Mouse (Mus musculus) limb, embryonic 10.5 days (tissue): Measurements from ENCODE around the gene Atg4b. TPM values are rescaled to one million over a fixed set of nuclear protein-coding genes. Genes with fewer than 3 reads are reported as not detected.
"Not testable (repeated sequence)": the region's sequence is repeated elsewhere in the genome, so short reads cannot be mapped to it uniquely, and the experiment has no call there.

Source experiments
- DNase-seq: peaks from one replicate; pipeline ENCODE4 v3.0.0-alpha.2; 2017; ENCODE audit warnings: low spot score
- H3K27ac ChIP-seq: fragments of 300-500 bp; sonication (generic); 2 replicates; pipeline ENCODE4 v1.5.1; 2016; ENCODE audit warnings: mild to moderate bottlenecking
- H3K27me3 ChIP-seq: fragments of 300-500 bp; sonication (generic); 2 replicates; pipeline ENCODE4 v1.6.1; 2016; ENCODE audit warnings: low read depth, mild to moderate bottlenecking; ENCODE audit not compliant: poor library complexity, severe bottlenecking
- H3K36me3 ChIP-seq: fragments of 300-500 bp; sonication (generic); 2 replicates; pipeline ENCODE4 v1.6.1; 2016; ENCODE audit warnings: mild to moderate bottlenecking, moderate library complexity
- H3K4me1 ChIP-seq: fragments of 300-500 bp; sonication (generic); 2 replicates; pipeline ENCODE4 v1.6.1; 2016
- H3K4me3 ChIP-seq: fragments of 300-500 bp; sonication (generic); 2 replicates; pipeline ENCODE4 v1.5.1; 2016; ENCODE audit warnings: mild to moderate bottlenecking, moderate library complexity
- H3K9me3 ChIP-seq: fragments of 300-500 bp; sonication (generic); replicated peaks from 2 replicates; pipeline ENCODE4 v1.6.1; 2016; ENCODE audit warnings: mild to moderate bottlenecking
- WGBS: fragments of 180-500 bp; shearing (Covaris S2); methylation state at CpG from one replicate; pipeline ENCODE4 v1.1.7; 2016; 5-methylcytosine and 5-hydroxymethylcytosine counted together
- polyA plus RNA-seq: library from polyadenylated mRNA; unstranded; fragments of >200 nt; fragmentation: Nextera tagmentation; extraction: Ambion mirVana; gene quantifications from 2 replicates; pipeline ENCODE4 v1.2.1, GENCODE M21; 2016

Gene Atg4b
- polyA plus RNA-seq, 1 experiment from 2014 or later = 91.8 TPM

DNA sequence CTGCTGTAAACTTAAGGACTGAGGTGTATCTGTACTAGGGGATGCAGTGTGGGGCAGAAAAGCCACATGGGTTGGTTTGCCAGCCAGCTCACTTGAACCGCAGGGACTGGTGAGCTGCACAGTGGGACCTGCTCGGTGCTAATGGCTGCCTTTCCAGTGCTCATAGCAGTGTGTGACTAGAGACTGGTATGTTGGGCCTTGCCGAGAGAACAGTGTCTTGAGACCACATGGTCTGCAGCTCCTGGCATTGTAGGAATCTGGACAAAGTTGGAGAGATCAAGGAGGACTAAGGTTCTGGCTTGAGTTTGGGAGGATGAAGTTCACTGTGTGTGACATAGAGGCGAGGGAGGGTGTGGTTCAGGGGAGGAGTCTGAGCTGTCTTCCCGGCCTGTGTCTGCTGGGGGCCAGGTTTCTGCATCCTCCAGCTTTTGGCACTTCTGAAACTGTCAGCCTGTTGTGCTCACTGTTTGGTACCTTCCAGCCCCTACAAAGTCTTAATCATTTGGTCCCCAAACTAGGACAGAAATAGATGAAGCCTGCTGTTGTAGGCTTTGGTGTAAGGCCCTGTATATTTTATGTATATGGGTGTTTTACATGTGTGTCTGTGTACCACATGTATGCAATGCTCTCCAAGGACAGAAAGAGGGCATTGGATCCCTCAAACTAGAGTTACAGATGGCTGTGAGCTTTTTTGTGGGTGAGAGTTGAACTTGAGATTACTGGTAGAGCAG, 54.1 kb downstream of the Atg4b start:
- Histone ChIP-seq H3K9me3 (no peaks in the 10 kb centered on the region), H3K4me3 (no peak overlapping the region), H3K27me3 (no peaks in the 10 kb centered on the region), H3K27ac (no peak overlapping the region), H3K36me3 (peaks cover 51% of the 10 kb centered on the region), H3K4me1 (peaks cover 36% of the 10 kb centered on the region)
- DNase-seq = no peak
- 83% methylated on average over 5 of the region's 5 CpGs for WGBS

DNA sequence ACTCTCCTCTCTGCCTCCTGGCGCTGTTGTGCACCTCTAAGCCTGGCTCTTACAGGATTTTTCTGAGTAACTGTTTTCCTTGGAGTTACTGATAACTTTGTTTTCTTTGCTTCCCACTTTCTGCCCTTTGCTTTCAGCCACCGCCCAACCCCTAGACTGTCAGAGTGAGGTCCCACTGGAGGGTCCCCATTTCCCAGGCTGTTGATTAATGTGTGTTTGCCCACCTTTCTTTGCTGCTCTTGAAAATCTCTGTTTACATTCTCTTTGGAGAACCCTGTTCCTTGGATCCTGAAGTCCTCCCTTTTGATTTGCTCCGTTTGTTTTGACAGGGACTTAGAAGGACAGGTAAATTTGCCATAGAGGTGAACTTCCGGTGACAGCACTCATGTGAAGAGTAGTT, 57.6 kb downstream of the Atg4b start:
- no peak for DNase-seq
- Histone ChIP-seq H3K36me3 (peaks cover 81% of the 10 kb centered on the region), H3K27me3 (no peaks in the 10 kb centered on the region), H3K4me3 (no peak overlapping the region), H3K27ac (no peak overlapping the region), H3K9me3 (no peaks in the 10 kb centered on the region), H3K4me1 (peaks cover 13% of the 10 kb centered on the region)
- WGBS = 94% methylated on average over 4 of the region's 4 CpGs

DNA sequence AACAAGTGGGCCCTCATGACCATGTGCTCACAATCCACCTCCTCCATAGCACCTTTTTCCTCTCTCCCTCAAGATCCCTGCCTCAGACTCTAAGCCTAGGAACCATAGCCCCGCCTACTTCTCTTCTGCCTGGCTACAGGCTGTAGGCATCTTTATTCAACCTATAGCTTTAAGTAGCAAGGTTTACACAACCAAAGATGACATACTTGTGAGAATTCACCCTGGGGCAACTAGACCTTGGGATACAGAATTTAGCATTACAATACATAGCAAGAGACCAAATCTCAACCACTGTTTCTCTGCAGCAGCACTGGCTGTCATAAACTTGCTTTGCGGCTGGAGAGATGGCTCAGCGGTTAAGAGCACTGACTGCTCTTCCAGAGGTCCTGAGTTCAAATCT, 58.7 kb downstream of the Atg4b start:
- H3K4me3 ChIP-seq = no peak overlapping the region
- 96% methylated on average over 3 of the region's 3 CpGs for WGBS
- peaks cover 5% of the 10 kb centered on the region for H3K4me1 ChIP-seq
- DNase-seq = no peak
- no peaks in the 10 kb centered on the region for H3K27me3 ChIP-seq
- H3K36me3 ChIP-seq = peaks cover 93% of the 10 kb centered on the region
- H3K9me3 ChIP-seq = no peaks in the 10 kb centered on the region
- no peak overlapping the region for H3K27ac ChIP-seq

DNA sequence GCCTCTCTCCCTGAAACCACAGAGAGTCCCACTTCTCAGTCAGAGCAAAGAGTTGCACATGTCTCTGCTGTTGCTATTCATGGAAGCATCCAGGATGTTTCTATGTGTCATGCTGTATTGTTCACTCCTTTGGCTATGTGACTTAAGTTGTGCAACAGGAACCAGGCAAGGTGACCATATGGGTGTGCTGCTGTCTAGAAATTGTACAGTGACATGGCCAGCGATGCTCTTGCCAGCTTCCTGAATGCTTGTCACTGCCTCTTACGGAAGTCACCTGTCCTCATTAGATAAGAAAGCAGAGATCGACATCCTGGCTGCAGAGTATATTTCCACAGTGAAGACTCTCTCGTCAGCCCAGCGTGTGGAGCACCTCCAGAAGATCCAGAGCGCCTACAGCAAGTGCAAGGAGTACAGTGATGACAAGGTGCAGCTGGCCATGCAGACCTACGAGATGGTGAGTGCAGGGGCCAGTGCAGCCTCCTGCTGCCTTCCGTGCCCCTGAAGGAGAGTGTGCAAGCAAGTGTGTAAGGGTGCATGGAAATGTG, 60.3 kb downstream of the Atg4b start:
- H3K4me1 ChIP-seq = no peaks in the 10 kb centered on the region
- no peak overlapping the region for H3K4me3 ChIP-seq
- H3K27me3 ChIP-seq = no peaks in the 10 kb centered on the region
- no peak for DNase-seq
- H3K27ac ChIP-seq = no peak overlapping the region
- peaks cover 94% of the 10 kb centered on the region for H3K36me3 ChIP-seq
- 95% methylated on average over 8 of the region's 8 CpGs for whole genome bisulfite sequencing
- H3K9me3 ChIP-seq = no peaks in the 10 kb centered on the region

DNA sequence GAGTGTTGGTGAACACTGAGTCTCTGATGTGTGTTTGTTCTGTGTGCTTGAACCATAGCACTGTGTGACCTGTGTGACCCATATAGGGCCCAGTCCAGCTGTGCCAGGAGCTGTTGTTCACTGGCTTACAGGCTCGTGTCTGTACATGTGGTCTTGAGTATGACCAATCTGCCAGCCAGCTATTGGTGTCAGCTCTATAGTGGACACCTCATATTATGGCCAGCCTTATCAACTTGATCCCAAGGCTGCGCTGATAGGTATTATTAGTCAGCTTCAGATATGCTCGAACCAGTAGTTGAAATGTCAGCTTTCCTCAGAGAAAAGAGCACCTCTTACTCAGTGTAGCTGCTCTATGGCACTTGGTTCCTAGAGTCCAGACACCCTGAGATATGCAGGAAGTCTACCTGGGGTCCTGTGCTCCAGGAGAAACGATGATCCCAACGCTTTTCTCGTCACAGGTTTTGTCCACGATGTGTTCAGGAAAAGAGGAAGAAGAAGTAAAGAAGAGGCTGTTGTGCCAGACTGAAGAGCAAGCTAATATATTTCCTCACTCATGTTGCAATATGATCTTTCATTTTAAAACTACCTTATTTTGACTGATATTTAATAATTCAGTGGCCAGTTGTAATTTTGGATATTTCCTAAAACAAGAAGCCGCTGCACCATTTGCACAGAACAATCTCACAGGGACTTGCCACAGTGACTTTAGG, 66.7 kb downstream of the Atg4b start:
- H3K4me3 ChIP-seq = no peak overlapping the region
- no peak for DNase-seq
- no peak overlapping the region for H3K27ac ChIP-seq
- no peaks in the 10 kb centered on the region for H3K27me3 ChIP-seq
- 97% methylated on average over 8 of the region's 8 CpGs for WGBS
- H3K9me3 ChIP-seq = no peaks in the 10 kb centered on the region
- H3K36me3 ChIP-seq = peaks cover 92% of the 10 kb centered on the region
- H3K4me1 ChIP-seq = no peaks in the 10 kb centered on the region

DNA sequence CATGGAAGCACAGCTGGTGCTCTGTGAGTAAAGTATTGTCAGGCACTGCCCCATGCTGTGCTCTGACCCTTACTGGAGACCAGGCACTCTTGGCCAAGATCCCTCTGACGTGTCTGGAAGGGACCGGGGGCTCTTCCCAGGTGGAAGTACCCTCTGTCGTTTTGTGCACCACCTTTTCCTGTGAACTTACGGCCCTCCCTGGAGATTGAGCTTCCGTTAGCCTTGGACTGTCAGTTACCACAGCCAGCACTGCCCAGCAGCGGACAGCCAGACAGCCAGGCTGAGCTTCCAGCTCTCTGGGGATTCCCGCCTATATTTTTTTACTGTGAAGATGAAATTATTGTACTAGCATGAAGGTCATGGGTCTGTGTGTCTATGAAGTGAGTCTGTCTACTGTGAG, 67.4 kb downstream of the Atg4b start:
- WGBS = 93% methylated on average over 7 of the region's 7 CpGs
- H3K27me3 ChIP-seq = no peaks in the 10 kb centered on the region
- H3K27ac ChIP-seq = no peak overlapping the region
- peaks cover 84% of the 10 kb centered on the region for H3K36me3 ChIP-seq
- no peaks in the 10 kb centered on the region for H3K4me1 ChIP-seq
- H3K9me3 ChIP-seq = no peaks in the 10 kb centered on the region
- DNase-seq = no peak
- H3K4me3 ChIP-seq = no peak overlapping the region

DNA sequence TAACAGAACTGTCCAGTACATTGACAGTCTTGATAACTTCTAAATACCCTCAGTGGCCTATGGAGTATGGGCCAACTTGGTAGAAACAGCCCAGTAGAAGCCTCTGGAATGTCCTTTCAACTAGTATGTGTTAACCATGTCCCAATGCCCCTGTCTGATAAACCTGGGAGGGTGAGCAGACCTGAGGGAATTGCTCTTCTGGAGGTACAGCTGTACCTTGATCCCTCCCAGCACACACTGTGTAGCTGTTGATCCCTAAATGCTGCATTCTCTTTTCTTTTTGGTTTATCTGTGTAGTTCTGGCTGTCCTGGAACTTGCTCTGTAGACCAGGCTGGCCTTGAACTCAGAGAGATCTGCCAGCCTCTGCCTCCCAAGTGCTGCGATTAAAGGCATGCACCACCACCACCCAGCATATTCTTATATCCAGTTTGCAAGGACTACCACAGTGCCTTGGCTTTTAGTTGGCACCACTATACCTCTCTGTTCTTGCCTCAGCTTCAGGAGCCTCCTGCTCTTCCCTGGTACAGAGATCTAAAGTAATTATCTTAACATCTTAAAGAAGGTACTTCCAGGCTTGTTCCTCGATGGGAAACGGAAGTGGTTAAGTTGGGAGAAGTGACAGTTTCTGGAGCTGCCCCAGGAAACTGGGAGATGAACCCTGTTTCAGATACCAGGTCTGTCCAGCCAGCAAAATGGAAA, 72.6 kb downstream of the Atg4b start:
- H3K9me3 ChIP-seq = no peaks in the 10 kb centered on the region
- WGBS = 78% methylated on average over 3 of the region's 3 CpGs
- DNase-seq = no peak

DNA sequence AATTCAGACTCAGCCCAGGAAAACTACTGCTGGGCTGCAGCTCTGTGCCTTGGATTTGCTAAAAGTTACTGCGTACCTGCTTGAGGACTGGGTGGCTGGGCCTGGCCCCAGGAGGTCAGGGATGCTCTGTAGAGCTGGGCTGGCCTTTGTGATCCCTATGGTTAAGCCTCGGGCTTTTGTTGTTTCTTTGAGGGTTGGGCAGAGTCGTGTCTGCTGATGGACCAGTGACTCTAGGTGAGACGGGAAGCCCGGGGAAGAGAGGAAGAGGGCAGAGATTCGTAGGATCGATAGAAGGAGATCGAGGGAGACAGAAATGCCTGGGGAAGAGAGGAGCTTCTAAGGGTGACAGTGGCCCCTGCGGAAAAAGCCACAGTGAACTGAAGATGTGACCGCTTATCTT, 73.3 kb downstream of the Atg4b start, which contains the start of gene D2hgdh:
TSS of gene D2hgdh (plus strand) at position 301 of the 400 bp plus-strand sequence.
- Histone ChIP-seq H3K36me3 (peaks cover 25% of the 10 kb centered on the region), H3K4me1 (peaks cover 18% of the 10 kb centered on the region), H3K27me3 (no peaks in the 10 kb centered on the region), H3K27ac (peak within 1 kb of the TSS; percentile 92), H3K4me3 (peak within 1 kb of the TSS; percentile 73), H3K9me3 (no peaks in the 10 kb centered on the region)
- no peak for DNase-seq
- 9% methylated on average over 10 of the region's 10 CpGs for WGBS

More for the DNA sequence above, 72.6 kb downstream of the Atg4b start:
- Histone ChIP-seq H3K36me3 (peaks cover 32% of the 10 kb centered on the region), H3K4me1 (peaks cover 18% of the 10 kb centered on the region), H3K4me3 (no peak overlapping the region), H3K27ac (peak overlapping the region; percentile 92), H3K27me3 (no peaks in the 10 kb centered on the region)

DNA sequence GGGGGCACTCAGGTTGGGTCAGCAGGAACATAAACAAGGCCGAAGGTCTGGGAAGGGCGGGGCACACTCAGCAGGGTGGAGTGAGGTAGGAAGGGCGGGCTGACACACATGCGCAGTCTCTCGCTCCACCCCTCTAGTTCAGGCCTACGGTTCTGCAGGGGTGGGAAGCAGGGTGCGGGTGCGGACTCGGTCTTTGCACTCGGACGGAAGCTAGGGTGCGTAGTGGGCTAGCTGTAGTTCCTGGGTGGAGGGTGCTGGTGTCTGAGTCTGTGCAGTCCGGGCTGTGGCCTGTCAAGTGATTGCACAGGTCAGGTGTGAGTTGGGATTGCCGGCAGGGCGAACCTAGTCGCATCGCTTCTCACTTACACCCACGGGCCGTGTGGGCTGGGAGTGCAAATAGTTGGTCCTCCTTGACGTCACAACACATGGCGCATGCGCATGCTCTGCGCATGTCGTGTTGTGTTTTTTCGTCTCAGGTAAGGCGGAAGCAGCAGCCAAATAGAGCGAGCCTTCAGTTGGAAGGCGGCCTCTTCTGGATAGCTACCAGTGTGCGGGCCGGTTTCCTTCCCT, 73.9 kb downstream of the Atg4b start:
- 0% methylated on average over 30 of the region's 30 CpGs for WGBS
- Histone ChIP-seq H3K4me1 (peaks cover 18% of the 10 kb centered on the region), H3K9me3 (no peaks in the 10 kb centered on the region), H3K36me3 (peaks cover 21% of the 10 kb centered on the region), H3K27ac (peak overlapping the region; percentile 92), H3K27me3 (no peaks in the 10 kb centered on the region), H3K4me3 (peak overlapping the region; percentile 73)
- peak; percentile 93 for DNase-seq

DNA sequence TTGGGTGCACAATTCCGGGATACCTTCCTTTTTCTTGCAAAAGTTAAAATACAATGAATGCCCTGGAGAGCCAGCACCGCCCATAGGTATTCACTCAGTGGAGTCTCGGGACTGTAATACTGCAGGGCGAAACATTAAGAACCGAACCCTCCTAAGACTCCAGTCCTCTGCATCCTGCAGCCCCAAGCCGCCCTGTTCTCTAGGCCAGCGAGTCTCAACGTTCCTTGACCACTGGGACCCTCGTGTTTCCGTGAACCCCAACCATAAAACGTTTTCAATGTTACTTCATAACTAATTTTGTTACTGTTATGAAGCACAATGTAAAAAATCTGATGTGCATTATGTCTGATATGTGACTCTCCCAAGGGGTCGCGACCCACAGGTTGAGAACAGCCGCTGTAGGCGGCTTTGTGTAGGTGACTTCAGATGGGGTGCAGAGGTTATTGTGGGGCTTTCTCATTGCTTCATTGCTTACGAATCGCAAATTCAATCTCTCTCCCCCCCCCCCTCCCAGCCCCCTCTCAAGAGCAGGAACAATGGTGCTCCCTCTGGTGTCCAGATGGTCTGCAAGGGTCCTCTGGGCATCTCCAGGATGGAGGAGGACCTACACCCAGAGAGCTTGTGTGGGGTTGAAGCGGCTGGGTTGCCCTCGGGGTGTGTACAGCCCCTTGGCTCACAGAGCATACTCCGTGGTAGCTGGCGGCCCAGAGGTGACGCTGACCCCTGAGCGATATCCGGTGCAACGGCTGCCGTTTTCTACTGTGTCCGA, 74.7 kb downstream of the Atg4b start:
- WGBS = 48% methylated on average over 27 of the region's 27 CpGs
- Histone ChIP-seq H3K27ac (peak overlapping the region; percentile 92), H3K9me3 (no peaks in the 10 kb centered on the region), H3K4me1 (peaks cover 18% of the 10 kb centered on the region), H3K4me3 (peak overlapping the region; percentile 73), H3K27me3 (no peaks in the 10 kb centered on the region), H3K36me3 (peaks cover 14% of the 10 kb centered on the region)
- no peak for DNase-seq

DNA sequence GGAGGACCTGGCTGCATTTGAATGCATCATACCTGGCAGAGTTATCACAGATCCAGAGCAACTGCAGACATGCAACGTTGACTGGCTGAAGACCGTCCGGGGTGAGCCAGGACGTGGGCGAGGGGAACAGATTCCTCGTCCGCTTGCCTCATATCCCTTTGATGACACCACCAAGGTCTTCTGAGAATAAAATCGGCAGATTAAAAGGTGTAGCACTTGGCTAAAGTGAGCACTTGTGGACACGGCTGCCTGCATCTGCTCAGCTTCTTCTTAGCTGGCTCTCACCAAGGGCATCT, 75.2 kb downstream of the Atg4b start:
- 97% methylated on average over 9 of the region's 9 CpGs for WGBS
- H3K4me3 ChIP-seq = no peak overlapping the region
- no peak overlapping the region for H3K27ac ChIP-seq

DNA sequence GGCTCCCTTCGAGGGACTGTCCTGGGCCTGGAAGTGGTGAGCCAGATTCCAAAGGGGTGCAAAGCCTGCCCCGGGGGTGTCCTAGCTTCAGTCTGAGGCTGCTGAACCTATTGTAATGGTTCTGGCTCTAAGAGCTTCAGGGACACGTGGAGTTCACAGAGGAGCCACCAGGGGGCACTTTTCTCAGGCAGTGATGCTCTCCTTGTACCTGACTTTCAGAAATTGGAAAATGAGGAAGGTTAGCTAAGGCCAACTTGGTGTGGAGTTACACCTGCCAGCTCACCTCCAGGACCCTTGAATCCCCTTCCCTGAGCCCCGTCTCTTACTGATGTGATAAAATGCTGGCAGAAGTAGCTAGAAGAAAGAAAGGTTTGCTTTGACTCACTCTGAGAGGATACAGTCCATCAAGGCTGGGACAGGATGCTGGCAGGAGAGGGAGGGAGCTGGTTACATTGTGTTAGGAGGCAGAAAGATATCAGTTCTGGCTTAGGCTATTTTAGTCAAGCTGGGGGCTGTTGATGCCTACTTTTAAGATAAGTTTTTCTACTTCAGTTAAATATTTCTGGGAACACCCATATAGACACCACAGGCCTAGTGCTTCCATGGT, 81.6 kb downstream of the Atg4b start:
- H3K27ac ChIP-seq, H3K4me1 ChIP-seq, H3K9me3 ChIP-seq, H3K27me3 ChIP-seq, DNase-seq, H3K4me3 ChIP-seq: not testable (repeated sequence)
- WGBS = 83% methylated on average over 2 of the region's 4 CpGs
- peaks cover 28% of the 10 kb centered on the region for H3K36me3 ChIP-seq

More for the DNA sequence above, 75.2 kb downstream of the Atg4b start:
- Histone ChIP-seq H3K4me1 (peaks cover 18% of the 10 kb centered on the region), H3K9me3 (no peaks in the 10 kb centered on the region), H3K36me3 (peaks cover 8% of the 10 kb centered on the region), H3K27me3 (no peaks in the 10 kb centered on the region)
- DNase-seq = no peak
